Mouse (Mus musculus) heart, embryonic 10.5 days (tissue): ENCODE results near the gene Arl15. TPM values are rescaled to one million over a fixed set of nuclear protein-coding genes. Genes with fewer than 3 reads are reported as not detected.
"Not testable (repeated sequence)": the region's sequence is repeated elsewhere in the genome, so short reads cannot be mapped to it uniquely, and the experiment has no call there.

ENCODE experiments used
- DNase-seq: peaks from one replicate; pipeline ENCODE4 v3.0.0-alpha.2; 2017; ENCODE audit warnings: low spot score
- H3K27ac ChIP-seq: fragments of 300-500 bp; sonication (generic); 2 replicates; pipeline ENCODE4 v1.5.1; 2016; ENCODE audit warnings: mild to moderate bottlenecking
- H3K27me3 ChIP-seq: fragments of 300-500 bp; sonication (generic); 2 replicates; pipeline ENCODE4 v1.6.1; 2016; ENCODE audit warnings: mild to moderate bottlenecking; ENCODE audit not compliant: poor library complexity, insufficient read depth, severe bottlenecking
- H3K36me3 ChIP-seq: fragments of 300-500 bp; sonication (generic); 2 replicates; pipeline ENCODE4 v1.6.1; 2016; ENCODE audit warnings: mild to moderate bottlenecking, moderate library complexity
- H3K4me1 ChIP-seq: fragments of 300-500 bp; sonication (generic); 2 replicates; pipeline ENCODE4 v1.6.1; 2016; ENCODE audit warnings: mild to moderate bottlenecking
- H3K4me3 ChIP-seq: fragments of 300-500 bp; sonication (generic); 2 replicates; pipeline ENCODE4 v1.5.1; 2016; ENCODE audit warnings: mild to moderate bottlenecking, moderate library complexity
- H3K9me3 ChIP-seq: fragments of 300-500 bp; sonication (generic); 2 replicates; pipeline ENCODE4 v1.6.1; 2016; ENCODE audit warnings: mild to moderate bottlenecking, moderate library complexity
- WGBS: fragments of 180-500 bp; shearing (Covaris S2); methylation state at CpG from one replicate; pipeline ENCODE4 v1.1.7; 2016; 5-methylcytosine and 5-hydroxymethylcytosine counted together
- polyA plus RNA-seq: library from polyadenylated mRNA; unstranded; fragments of >200 nt; fragmentation: Nextera tagmentation; extraction: Ambion mirVana; gene quantifications from 2 replicates; pipeline ENCODE4 v1.2.1, GENCODE M21; 2016

The Arl15 gene
- polyA plus RNA-seq, 1 experiment from 2014 or later = 8.9 TPM

DNA sequence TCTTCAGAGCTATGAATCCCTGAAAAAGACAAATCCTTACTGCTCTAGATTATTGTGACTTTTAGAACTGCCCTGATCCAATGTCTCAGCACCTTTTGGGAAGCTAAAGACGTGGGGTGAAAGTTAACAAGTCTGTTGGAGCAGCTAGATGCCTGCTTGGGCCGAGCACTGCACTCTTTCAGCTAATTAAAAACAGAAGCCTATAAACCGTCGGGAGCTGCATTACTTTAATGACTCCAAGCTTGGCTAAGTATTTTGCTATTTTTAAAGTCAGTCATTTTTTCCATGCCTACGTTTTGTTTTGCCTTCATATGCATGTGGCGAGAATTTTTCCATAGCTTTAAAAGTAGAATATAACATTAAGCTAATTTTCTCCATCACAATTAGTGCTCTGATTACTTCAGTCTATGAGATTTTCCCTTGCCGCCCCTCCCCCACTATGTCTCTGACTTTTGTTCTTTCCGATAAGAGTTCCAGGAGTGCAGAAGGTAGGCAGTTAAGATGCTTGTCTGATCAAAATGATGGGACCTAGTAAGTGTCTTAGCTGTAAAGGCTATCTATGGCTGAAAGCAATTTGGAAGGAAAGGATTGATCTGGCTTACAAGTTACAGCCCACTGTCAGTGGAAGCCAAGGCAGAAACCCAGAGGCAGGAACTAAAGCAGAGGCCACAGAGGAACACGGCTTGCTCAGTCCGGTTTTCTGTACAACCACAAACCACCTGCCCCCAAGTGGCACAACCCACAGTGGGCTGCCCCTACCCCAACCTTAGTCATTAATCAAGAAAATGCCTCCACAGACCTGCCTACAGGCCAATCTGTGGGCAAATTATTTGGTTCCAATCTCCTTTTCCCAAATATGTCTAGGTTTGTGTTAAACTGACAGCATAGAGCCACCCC is 18.8 kb upstream of the Arl15 start:
- Histone ChIP-seq H3K4me1 (no peaks in the 10 kb centered on the region), H3K27me3 (no peaks in the 10 kb centered on the region), H3K27ac (no peak overlapping the region), H3K9me3 (no peaks in the 10 kb centered on the region), H3K36me3 (no peaks in the 10 kb centered on the region), H3K4me3 (no peak overlapping the region)
- 71% methylated on average over 10 of the region's 10 CpGs for WGBS
- no peak for DNase-seq

DNA sequence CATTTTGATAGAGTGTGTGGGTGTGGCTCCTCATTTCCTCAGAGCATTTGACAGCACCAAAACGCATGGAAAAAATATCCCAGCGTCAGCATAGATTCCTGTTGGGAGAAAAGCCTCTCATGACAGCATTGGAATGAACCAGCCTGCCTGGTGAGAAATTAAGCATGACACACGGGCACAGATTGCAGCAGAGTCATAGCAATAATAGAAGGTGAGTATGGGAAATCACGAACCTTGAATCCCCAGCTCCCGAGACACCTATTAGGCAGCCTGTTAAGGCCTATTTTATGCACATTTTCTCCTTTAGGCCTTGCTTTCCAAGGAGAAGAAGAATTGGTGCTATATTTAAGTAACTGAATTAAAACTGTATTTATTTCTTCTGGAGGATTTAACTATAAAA is 8.5 kb upstream of the Arl15 start:
- no peaks in the 10 kb centered on the region for H3K36me3 ChIP-seq
- H3K27ac ChIP-seq = no peak overlapping the region
- H3K4me3 ChIP-seq = no peak overlapping the region
- DNase-seq = no peak
- WGBS = 86% methylated on average over 5 of the region's 5 CpGs
- no peaks in the 10 kb centered on the region for H3K27me3 ChIP-seq
- no peaks in the 10 kb centered on the region for H3K4me1 ChIP-seq
- no peaks in the 10 kb centered on the region for H3K9me3 ChIP-seq

DNA sequence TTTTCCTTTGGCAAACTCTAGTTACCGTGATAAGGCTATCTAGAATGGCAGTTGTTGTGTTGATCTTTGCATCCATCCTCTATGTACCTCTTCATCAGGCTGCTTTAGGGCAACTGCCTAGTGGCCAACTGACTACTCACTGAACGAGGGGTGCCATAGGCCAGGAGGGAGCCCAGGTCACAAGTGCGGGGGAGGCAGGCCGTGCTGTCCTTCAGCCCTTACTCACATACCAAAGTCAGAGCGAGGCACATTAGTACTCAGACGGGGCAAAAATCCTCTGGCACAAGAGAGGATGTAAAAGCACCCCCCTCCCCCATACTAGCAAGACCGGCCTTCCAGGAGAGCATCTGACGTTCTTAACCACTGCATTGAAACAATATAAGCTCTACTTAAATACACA is 7.2 kb upstream of the Arl15 start:
- DNase-seq = no peak
- WGBS = 69% methylated on average over 8 of the region's 8 CpGs
- H3K9me3 ChIP-seq = no peaks in the 10 kb centered on the region

DNA sequence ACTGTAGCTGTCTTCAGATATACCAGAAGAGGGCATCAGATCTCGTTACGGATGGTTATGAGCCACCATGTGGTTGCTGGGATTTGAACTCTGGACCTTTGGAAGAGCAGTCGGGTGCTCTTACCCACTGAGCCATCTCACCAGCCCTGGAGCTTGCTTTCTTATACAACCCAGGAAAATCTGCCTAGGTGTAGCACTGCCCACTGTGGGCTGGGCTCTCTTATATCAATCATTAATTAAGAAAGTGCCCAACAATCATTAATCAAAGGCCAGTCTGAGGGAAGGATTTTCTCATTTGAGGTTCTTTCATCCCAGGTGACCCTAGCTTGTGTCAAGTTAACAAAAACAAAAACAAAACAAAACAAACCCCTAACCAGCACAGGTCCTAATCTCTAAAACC is 4.3 kb upstream of the Arl15 start:
- 72% methylated on average over 3 of the region's 3 CpGs for WGBS
- H3K27ac ChIP-seq, H3K9me3 ChIP-seq, DNase-seq, H3K27me3 ChIP-seq, H3K4me1 ChIP-seq, H3K4me3 ChIP-seq, H3K36me3 ChIP-seq: not testable (repeated sequence)

More for the DNA sequence above, 7.2 kb upstream of the Arl15 start:
- no peaks in the 10 kb centered on the region for H3K27me3 ChIP-seq
- no peak overlapping the region for H3K4me3 ChIP-seq
- no peaks in the 10 kb centered on the region for H3K36me3 ChIP-seq
- H3K27ac ChIP-seq = no peak overlapping the region
- H3K4me1 ChIP-seq = no peaks in the 10 kb centered on the region

DNA sequence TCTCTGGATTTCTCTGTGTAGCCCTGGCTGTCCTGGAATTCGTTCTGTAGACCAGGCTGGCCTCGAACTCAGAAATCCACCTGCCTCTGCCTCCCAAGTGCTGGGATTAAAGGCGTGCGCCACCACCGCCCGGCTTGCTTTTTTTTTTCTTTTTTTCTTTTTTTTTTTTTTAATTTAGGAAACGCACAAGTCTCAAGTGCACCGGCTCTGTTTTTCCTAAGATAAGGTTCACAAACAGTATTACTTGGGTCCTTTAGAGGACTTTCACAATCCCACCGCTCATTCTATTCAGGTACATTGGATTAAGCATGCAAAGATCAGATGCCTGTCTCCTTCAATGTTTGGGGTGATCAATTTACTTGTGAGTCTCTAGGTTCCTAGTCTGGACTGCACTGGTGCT is 668 bp upstream of the Arl15 start:
- DNase-seq = no peak
- 62% methylated on average over 9 of the region's 9 CpGs for WGBS
- H3K4me1 ChIP-seq = peaks cover 27% of the 10 kb centered on the region

DNA sequence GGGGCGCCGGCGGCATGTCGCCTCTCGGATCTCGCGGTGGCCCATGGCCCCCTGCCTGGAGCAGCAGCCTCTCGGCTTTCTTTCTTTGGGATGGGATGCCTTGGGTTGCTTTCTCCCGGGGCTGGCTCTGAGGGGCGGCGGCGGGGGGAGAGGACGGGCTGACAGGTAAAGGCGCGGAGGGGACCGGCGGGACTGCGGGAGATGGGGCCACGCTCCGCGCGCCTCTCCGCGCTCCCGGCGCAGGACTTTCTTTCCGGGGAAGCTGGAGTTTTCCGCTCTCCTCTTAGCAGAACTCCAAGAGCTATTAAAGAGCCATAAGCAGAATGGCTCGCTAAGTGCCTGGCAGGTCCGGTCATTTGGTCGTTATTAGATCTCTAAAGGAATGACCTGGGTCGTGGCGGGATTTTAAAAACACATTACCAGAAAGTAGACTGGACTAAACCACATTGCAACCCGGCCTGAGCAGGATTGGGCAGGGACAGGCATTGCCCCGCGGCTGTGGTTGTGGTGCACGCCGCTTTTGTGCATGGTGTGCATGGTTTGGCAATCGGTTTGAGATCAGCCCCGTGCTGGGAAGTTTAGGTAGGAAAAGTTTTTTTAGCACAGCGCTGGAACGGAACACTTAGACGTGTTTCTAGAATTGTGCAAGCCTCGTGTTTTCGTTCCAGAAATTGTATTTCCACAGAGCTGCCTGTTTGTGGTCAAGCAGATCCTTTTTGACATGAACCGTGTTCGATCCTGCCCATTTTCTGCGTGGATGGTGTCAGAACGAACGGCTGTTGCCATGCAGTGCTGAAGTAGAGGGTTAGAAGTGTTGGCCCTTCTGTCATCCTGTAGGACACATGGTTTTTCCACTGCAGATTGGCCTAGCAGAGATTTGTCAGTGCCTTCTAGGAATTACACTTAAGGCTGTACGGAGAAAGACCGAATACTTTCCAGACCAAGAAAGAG is 675 bp downstream of the Arl15 start:
- DNase-seq = peak; percentile 85
- peaks cover 27% of the 10 kb centered on the region for H3K4me1 ChIP-seq
- 3% methylated on average over 50 of the region's 52 CpGs for WGBS
- peak overlapping the region; percentile 91 for H3K4me3 ChIP-seq
- peak overlapping the region; percentile 96 for H3K27ac ChIP-seq
- no peaks in the 10 kb centered on the region for H3K36me3 ChIP-seq
- H3K9me3 ChIP-seq = no peaks in the 10 kb centered on the region
- H3K27me3 ChIP-seq = no peaks in the 10 kb centered on the region

More for the DNA sequence above, 668 bp upstream of the Arl15 start:
- Histone ChIP-seq H3K36me3 (no peaks in the 10 kb centered on the region), H3K27me3 (no peaks in the 10 kb centered on the region), H3K4me3 (peak overlapping the region; percentile 91), H3K27ac (peak overlapping the region; percentile 96), H3K9me3 (no peaks in the 10 kb centered on the region)

DNA sequence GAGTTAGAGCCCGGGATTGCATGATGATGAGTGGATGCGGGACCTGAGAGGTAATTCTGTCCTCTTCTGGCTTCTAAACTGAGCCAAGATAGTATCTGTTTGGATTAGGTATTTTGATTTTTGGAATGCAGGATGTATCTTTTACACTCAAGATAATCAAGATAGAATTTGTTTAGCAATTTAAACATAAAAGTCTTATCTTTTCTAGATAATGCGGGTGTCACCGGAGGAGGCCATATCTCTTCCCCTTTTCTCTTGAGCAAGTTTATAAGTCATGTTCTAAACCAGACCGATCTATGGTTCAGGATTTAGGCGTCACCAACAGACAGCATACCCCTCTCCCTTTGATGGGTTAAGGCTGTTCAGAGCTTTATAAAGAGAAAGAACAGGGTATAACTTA is 3.1 kb downstream of the Arl15 start:
- WGBS = 73% methylated on average over 6 of the region's 6 CpGs
- H3K27me3 ChIP-seq = no peaks in the 10 kb centered on the region
- no peaks in the 10 kb centered on the region for H3K9me3 ChIP-seq
- no peak overlapping the region for H3K27ac ChIP-seq
- no peaks in the 10 kb centered on the region for H3K36me3 ChIP-seq
- H3K4me3 ChIP-seq = no peak overlapping the region
- H3K4me1 ChIP-seq = peaks cover 30% of the 10 kb centered on the region
- DNase-seq = no peak

DNA sequence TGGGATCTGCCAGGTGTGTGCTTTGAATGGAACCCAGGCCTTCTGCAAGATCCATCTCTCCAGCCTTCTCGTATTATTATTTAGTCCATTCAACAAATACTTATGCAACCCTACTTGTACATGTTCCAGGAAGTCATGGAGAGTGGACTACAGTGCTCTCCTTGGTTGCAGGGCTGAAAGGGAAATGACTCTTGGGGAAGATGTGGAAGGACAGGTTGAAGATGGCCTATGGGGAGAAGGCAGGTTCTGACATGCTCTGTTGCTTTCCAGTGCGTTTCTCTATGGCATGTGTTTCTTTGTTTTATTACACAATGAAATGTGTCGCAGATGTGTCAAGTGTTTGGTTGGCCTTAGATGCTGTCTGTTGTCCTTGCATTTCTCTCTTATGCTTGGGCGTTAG is 5.1 kb downstream of the Arl15 start:
- 90% methylated on average over 4 of the region's 4 CpGs for WGBS
- no peaks in the 10 kb centered on the region for H3K36me3 ChIP-seq
- DNase-seq = no peak

DNA sequence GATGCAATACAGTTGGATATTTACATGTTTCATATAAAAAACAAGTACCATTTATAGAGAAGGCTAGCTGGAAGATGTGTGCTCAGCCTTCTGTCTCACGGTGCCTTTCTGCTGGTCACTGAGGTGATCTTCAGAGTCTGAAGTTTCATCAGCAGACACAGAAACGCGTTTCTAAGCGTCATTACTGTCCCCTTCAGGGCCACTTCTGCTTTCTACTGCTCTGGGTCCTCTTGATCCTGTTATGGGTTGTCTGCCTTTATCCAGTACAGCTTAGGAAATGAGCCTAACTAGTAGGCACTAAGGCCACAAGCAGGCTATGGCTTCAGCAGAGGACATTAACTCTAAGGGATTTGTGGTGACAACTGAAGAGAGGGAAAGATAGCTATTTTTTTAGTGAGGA is 5.9 kb downstream of the Arl15 start:
- Histone ChIP-seq H3K4me1 (peaks cover 29% of the 10 kb centered on the region), H3K4me3 (no peak overlapping the region)

More for the DNA sequence above, 5.1 kb downstream of the Arl15 start:
- H3K27ac ChIP-seq = no peak overlapping the region
- H3K27me3 ChIP-seq = no peaks in the 10 kb centered on the region
- H3K4me3 ChIP-seq = no peak overlapping the region
- peaks cover 30% of the 10 kb centered on the region for H3K4me1 ChIP-seq
- H3K9me3 ChIP-seq = no peaks in the 10 kb centered on the region

DNA sequence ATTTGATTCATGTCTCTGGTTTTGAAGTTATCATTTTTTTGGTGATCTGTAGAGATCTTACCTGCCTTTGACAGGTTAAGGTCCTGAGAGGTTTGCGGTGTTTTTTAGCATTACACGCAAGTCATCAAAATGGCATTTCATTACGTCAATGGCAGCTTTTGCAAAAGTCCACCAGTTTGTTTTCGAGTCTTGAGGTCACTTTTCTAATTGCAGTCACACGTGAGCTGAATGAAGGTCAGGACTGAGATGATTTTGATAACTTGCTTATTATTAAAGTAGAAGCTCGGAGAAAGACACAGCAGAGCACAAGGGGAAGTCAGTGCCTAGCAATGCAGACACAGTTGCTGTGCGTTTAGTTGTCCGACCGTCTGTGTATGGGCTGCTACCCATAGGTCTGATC is 8.3 kb downstream of the Arl15 start:
- Histone ChIP-seq H3K36me3 (no peaks in the 10 kb centered on the region), H3K4me3 (no peak overlapping the region), H3K4me1 (peaks cover 6% of the 10 kb centered on the region; the same call in 1 of the 2 replicates), H3K27me3 (no peaks in the 10 kb centered on the region), H3K9me3 (no peaks in the 10 kb centered on the region), H3K27ac (no peak overlapping the region)
- WGBS = 91% methylated on average over 9 of the region's 9 CpGs
- DNase-seq = no peak

More for the DNA sequence above, 5.9 kb downstream of the Arl15 start:
- Histone ChIP-seq H3K27ac (no peak overlapping the region), H3K27me3 (no peaks in the 10 kb centered on the region), H3K9me3 (no peaks in the 10 kb centered on the region), H3K36me3 (no peaks in the 10 kb centered on the region)
- WGBS = 87% methylated on average over 4 of the region's 4 CpGs
- no peak for DNase-seq

DNA sequence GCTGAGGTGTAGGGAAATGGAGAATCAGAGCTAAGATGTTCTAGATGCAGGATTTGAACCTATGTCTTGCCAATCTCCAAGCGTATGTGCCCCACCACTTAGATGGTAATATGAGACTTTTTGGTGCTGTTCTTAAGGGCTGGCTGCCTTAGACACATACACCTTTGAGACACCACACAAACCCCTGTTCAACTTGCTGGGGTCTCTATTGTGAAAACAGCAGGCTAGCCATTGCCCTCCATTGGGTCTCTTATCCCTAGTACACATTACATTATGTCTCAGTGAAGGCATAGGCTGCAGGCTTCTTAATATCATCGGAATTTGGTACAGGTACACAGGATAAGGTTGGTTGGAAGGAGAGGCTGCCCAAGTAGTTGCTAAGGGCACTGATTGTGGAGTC is 16.8 kb downstream of the Arl15 start:
- Histone ChIP-seq H3K27me3 (no peaks in the 10 kb centered on the region), H3K9me3 (no peaks in the 10 kb centered on the region), H3K4me1 (peaks cover 26% of the 10 kb centered on the region), H3K36me3 (no peaks in the 10 kb centered on the region), H3K4me3 (no peak overlapping the region), H3K27ac (no peak overlapping the region)
- DNase-seq = no peak
- WGBS = 88% methylated on average over 2 of the region's 2 CpGs

DNA sequence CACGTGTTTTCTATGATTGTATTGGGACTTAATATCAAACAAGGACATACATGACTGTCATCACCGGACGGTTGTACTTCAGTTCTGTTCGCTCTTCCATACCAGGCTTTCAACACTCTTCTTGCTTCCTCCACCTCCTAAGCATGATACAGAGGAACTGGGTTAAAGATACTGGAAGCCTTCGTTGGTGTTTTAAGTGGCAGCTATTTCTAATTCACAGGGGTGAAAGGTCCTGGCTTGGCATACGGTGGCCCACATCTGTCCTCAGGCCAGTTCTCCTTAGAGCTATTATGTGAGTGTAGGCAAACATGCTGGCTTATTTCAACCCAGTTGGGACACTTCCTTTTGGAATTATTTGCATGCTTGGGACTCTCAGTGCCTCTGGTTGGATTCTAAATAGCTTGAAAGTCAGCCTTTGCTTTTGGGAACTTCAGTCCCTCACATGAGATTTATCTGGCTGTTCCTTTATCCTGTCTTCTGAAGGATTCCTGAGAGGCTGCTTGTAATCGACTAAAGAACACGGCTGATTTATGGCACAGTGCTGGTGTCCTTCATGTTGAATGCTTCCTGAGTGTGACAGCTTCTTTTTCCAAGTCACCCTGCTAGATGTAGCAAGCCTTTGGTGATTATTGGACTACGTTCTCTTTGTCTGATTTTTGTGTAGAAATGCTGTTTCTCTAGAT is 17.7 kb downstream of the Arl15 start:
- no peak for DNase-seq
- peak overlapping the region; percentile 47; the same call in 1 of the 2 replicates for H3K27ac ChIP-seq
- 31% methylated on average over 9 of the region's 9 CpGs for WGBS
- no peaks in the 10 kb centered on the region for H3K9me3 ChIP-seq
- H3K4me1 ChIP-seq = peaks cover 32% of the 10 kb centered on the region
- H3K36me3 ChIP-seq = no peaks in the 10 kb centered on the region
- H3K4me3 ChIP-seq = 0 out of 2 replicates have a peak overlapping the region, but pooled peaks have one; percentile 3
- no peaks in the 10 kb centered on the region for H3K27me3 ChIP-seq
